Mouse (Mus musculus) Muller cell, postnatal 12 days (primary cell): Measurements from ENCODE around the gene Kif17.

ENCODE experiments used
- DNase-seq: peaks from one replicate; pipeline ENCODE4 v3.0.0-alpha.2; 2015; ENCODE audit errors: inconsistent ontology term

Kif17 gene

DNA sequence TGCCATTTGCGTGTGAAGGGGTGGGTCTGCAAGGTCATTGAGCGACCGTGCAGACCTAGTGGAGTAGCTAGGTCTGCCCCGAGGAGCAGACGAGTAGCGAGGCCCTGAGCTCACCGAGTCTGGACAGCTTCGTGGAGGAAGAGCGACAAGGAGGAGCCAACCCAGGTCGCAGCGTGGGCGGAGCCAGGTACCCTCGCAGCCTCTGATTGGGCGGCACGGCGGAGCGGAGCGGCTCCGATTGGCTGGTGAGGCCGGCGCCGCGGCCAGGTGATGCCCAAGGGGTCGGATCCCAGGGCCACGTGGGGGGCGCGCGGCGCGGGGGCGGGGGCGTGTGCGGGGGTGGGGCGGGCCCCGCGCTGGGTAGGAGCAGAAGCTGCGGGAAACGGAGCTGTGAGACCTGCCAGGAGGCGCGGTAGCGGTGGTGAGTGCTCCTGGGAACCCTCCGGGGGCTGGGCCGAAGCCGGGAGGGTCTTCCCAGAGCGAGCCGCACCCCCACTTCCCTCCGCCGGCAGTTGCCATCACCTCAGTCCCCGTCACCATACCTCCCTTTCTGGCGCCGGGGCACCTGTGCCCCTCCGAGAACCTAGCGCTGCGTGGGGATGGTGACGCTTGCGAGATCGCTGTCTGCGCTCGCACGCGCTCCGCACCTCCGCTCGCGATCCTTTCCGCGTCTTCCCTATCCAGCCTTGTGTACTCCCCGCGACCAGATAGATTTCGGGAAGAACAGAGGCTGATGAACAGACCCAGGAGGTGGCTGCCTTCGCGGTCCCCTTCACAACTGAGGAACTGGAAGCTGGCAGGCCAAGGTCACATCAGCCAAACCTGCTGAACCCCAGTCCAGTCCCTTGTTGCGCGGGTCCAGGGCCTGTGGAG, at the start of gene Kif17, which contains the start of gene Sh2d5:
TSS of gene Kif17 (plus strand) at position 348 of the 873 bp plus-strand sequence.
TSS of gene Sh2d5 (plus strand) at position 316 of the 873 bp plus-strand sequence.
- peak; percentile 83 for DNase-seq

GRCm38 (mm10) chr4:138200769-138201168, 49.5 kb upstream of the Kif17 start:
- DNase-seq: no peak

- no peak for DNase-seq
These were observed 48.5 kb upstream of the Kif17 start for GRCm38 (mm10) chr4:138201696-138202095.

DNA sequence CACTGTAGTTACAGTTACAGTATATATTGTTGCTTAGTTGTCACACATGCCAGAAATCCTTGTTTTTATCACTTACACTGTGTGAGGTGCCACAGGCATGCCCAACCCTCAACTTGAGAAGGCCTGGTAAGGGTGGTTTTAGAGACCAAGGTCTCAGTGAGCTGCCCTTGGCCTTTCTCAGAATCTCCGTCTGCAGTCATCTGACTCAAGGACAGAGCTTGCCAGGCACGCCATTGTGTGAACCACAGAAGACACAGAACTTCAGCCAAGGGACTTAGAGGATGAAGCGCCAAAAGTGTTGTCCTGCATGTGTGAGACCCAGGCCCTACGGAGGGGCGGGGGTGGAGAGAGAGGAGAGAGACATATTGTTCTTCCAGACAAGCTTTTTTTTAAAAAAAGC, 40.1 kb upstream of the Kif17 start:
- DNase-seq: no peak

DNA sequence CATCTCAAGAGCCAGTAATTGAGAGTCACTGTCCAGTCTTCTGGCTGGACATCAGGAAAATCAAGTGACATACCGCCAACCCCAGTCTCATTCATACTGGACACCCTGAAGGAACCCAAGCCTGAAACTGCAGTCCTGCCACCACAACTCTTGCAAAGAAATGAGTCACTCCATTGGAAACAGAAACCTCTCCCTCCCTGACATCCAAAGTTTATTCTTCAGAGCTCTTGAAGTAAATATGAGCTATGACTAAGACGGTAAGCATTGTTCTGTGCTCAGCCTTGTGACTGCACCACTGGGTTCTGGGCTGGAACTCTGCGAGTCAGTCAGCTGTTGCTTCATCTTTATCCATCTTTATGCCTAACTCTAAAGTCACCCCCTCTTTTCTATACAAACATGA, 36.4 kb upstream of the Kif17 start:
- peak; percentile 86 for DNase-seq

GRCm38 (mm10) chr4:138215671-138216199, 34.5 kb upstream of the Kif17 start:
- no peak for DNase-seq

DNA sequence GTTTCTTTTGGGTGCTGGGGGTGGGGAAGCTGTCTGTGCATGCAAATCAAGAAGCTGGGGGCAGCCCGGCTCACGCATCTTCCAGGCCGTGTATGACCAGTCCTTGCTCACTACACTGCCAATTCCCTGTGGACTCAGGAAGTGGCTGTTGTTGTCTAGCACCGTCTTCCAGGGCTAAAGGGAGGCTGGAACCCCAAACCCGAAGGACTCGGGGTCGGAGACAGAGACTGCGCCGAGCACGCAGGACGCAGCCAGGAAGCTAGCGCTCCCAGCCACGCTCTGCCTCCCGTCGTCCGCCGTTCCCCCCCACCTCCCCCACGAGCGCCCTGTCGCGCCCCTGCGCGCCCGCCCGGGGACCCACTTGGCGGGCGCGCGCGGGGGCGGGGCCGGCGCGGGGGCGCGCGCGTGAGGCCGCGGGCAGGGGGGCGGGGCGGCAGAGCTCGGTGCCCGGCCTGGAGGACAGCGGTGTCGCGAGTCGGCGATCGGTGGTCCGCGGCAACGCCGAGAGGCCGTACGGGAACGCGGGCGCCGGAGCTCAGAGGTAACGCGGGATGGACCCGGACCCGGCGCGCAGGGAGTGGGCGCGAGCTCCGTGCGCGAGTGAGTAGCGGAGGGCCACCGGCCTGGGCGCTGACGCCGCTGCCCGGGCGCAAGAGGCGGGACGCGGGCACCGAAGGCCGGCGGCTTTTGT, 33.9 kb upstream of the Kif17 start, which contains the start of gene Hp1bp3:
TSS of gene Hp1bp3 (plus strand) at position 97 of the 691 bp plus-strand sequence.
- DNase-seq: peak; percentile 83

DNA sequence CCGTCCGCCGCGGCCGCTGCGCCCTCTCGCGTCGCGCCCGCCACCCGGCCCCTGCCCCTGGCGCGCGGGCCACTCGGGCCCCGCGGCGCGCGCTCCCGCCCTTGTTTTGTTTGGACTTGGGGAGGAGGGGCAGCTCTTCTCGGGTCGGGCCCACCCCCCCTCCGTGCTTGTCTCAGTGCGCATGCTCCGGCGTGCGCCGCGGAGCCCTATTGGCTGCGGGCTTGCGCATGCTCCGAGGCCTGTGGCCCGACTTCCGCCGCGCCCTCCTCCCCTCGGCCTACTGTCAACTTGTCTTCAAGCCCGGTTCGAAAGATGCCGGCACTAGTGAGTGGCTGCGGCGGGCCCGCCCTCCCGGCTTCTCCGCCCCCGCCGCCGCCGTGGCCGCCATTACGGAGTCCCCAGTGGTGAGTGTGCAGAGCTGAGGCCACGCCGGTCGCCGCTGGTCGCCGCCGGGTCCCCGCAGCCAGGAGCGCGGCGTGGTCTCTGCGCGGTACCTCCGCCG, 33.3 kb upstream of the Kif17 start:
- DNase-seq: peak; percentile 99

DNA sequence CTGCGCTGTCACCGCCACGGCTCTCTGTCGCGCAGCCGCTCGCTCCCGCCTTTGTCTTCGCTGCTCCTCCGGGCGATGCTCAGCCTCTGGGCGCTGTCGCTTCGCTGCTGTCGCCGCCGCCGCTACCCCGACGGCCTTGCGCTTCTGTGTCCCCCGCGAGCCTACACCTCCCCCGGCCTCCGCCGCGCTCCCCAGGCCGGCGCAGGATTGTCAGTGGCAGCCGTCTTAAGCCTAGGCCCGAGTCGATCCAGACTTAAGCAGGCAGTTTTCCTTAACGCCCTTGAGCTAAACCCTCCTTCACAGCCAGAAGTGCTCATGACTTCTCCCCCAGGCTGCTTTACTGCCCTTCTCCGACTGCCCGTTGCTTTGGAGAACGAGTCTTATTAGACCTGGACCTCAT, 32.8 kb upstream of the Kif17 start:
- DNase-seq: no peak

DNA sequence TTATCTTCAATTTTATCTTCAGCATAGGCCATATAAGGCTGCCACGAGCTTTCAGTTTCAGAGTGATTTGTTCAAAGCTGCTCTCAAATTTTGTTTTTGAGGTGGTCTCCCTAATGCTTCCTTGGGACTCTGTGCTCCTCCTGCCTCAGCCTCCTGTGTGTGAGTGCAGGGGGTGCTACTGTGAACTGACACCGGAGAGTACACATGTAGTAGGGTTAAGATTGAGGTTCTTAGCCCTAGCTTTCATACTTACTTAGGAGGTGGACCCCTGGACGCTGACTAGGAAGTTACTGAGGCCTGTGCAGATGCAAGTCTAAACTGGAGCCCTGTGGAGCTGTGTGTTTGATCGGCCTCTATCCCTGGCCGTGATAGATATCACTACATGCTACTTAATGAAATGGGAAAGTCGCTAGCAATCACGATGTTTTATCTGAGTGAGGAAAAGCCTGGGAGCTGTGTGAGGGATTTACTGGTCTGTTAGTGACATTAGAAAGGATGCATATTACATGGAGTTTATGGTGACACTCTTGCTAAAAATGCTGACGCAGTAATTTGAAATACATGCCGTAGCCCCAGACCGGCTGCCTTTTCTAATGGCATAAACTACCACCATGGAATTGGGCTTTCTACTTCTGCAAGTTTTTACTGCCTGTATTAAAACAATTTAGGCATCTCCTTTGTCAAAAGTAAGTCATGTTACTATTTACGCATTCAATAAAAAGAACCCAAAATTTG, 32.1 kb upstream of the Kif17 start:
- no peak for DNase-seq

- DNase-seq: no peak
These were observed 30.9 kb upstream of the Kif17 start for GRCm38 (mm10) chr4:138219331-138219730.

GRCm38 (mm10) chr4:138220761-138221160, 29.5 kb upstream of the Kif17 start:
- no peak for DNase-seq

GRCm38 (mm10) chr4:138221406-138221805, 28.8 kb upstream of the Kif17 start:
- DNase-seq: no peak

DNA sequence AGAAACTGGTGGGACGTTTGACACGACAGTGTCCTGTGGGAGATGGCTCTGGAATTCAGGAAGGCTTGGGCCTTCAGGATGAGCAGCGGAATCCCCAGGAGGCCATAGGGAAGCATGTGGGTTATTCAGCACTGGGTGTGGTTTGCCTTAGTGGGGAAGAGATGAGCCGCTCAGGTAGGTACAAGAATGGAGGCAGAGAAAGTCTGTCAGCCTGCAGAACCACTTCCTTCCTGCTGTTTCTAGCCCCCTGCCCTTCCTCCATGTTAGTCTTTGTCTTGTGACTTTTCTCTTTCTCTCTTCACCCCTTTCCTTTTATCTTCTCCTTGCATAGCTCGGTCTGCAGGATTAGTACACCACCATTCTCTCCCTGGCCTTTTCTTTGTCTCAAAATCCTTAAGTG, 27.8 kb upstream of the Kif17 start:
- no peak for DNase-seq

DNA sequence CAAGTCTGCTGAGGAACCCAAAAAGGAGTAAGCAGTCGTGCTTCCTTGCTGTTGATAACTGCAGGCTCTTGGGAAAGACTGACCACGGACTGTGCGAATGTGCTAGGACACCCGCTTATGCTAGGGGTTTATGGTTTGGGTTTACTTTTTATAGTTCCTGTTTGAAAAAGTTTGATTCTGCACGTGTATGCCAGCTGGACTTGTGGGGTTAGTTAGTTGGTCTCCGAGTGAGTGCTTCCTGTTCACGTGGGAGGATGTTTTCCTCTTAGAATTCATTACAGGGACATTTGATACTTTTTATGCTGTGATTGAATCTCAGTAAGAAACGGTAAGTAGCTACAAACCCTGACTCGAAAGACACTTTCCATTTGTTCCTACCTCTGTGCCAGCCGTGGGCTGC, 26.6 kb upstream of the Kif17 start:
- DNase-seq: no peak

DNA sequence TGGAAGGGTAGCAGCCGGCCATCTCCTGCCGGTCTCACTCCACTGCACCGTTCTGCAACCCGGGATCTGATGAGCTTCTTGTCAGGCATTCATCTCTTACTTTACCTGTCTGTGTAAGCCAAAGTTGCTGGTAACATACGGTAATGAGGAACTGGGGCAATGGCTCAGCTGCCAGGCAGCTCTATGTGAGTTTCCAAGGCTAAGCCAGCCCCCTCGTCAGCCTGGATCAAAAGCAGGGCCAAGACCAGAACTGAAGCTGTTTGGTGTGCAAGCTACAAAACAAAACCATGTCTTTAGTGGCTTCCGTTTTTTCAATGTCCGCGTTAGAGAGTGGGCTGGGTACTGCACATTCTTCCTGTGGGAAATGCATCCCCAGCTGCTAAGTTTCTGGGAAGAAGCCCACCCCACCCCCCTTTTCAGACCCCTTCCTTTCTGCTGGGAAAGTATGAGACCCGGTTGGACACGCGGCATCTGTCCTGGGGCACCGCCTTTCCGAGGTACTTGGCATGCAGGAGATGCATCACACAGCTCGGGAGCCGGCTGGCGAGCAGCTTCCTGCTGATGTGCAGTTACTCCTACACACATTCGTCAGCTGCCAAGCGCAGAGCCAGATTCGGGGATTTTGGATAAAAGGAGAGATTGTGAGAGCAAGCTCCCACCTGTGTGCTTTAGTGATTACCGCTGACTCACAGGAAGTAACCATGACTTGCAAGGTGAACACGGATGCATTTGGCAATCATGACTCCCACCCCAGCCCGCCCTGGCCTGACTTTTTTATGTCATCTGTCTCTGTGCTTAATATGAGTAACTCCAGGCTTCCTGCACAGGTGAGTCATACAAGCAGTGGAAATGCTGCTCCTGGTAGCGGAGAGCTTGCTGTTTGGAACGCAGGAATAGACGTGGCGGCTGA, 3.2 kb upstream of the Kif17 start:
- no peak for DNase-seq

GRCm38 (mm10) chr4:138251819-138252218, 1.6 kb downstream of the Kif17 start:
- peak; percentile 55 for DNase-seq

DNA sequence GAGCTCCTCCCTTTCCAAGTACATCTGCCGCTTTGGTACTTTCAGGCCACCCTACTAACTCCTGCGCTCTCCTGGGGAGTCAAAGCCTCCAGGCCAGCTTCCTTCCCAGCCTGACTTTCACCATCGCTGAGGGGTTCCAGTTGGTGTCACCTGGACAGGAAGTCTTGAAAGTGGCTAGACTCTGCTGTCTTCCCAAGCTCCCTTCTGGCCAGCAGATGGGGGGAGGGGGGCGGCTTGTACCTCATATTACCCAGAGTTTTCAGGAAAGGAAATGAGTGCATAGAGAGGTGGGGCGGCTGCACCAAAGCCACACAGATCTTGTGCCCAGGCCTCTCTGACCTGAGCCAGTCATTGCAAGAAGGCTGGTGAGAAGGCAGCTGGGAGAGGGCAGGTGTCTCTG, 2.0 kb downstream of the Kif17 start:
- no peak for DNase-seq

- DNase-seq: no peak
These were observed 7.0 kb downstream of the Kif17 start for GRCm38 (mm10) chr4:138257116-138257687.

- no peak for DNase-seq
These were observed 8.4 kb downstream of the Kif17 start for GRCm38 (mm10) chr4:138258663-138259062.
